Mouse (Mus musculus) liver, embryonic 14.5 days (tissue): ENCODE data around the gene Uap1l1.

Experiments
- CTCF ChIP-seq: IDR thresholded peaks from 2 replicates; pipeline ENCODE4 v1.5.1; 2016; ENCODE audit warnings: antibody characterized with exemption, low read depth, control low read depth
- EP300 ChIP-seq: IDR thresholded peaks from 2 replicates; pipeline ENCODE4 v1.6.1; 2016; ENCODE audit warnings: antibody characterized with exemption, low read depth

DNA sequence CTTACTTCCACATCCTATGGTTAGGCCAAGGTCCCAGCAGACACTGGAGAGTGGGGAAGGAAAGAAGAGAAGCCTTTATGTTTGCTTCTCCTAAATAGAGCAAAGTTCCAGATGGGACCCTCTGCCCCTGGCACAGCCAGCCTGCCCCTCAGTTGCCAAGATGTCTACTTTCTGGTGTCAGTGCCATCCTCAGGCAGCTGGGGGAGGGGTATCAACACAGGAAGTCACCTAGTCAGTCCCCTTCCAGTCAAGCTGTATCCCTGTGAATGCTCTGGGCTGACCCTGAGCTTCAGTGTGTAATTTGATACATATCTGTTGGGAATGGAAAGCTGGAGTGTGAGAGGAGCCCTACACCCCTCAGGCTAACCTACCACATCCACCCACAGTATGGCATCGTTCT lies 31.5 kb upstream of the Uap1l1 start:
- TF ChIP-seq CTCF, result no peak
- no peak for TF ChIP-seq EP300
